In the genomic region with DNA sequence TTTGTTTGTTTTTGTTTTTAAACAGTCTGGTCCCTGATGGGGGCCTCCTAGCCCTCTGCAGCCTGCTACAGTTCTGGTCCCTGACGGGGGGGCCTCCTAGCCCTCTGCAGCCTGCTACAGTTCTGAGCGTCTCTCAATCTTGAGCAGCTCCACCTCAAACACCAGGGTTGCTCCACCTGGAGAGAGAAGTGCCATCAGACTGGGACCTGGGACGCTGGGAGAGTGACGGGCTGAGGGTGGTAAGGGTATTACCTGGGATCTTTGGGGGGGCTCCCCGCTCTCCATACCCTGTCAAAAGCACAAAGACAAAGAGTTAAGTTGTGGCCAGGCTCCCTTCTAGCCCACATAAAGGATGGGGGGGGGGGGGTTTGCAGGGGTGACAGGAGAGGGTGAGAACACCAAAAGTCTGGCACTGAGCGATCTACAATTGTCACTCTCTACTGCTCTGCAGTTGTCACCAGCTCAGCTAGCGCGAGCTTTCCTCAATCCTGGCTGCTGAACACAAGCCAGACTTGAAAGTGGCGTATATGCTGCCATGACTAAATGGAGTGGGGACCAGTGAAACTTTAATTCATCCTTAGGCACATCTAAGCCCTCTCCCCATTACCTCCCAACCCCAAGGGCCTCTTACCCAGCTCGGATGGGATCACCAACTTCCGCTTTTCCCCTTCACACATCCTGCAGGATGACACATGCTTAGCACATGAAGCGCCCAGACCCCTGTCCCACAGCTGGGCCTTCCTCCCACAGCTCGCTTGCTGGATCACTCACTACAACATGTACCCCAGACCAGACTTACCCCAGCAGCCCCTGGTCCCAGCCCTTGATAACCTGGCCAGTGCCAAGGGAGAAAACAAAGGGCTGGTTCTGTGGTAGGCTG, we compare ENCODE assay signal across 8 mouse cellular contexts. TPM values are rescaled to one million over a fixed set of nuclear protein-coding genes. Genes with fewer than 3 reads are reported as not detected.
DNase-seq lines count a peak whose midpoint lies in the region; ATAC-seq and TF ChIP-seq lines count a peak whose summit lies in the region.

No protein-coding gene starts in this region.

- WGBS in hindbrain, embryonic 10.5 days, result 86% methylated on average over 13 of the region's 13 CpGs
- WGBS in liver, postnatal 0 days (ENCODE audit: insufficient replicate concordance), result 75% methylated on average over 13 of the region's 13 CpGs

- peak overlapping the region; percentile 32; the same call in 1 of the 2 replicates for H3K27ac ChIP-seq in CH12.LX (ENCODE audit: insufficient read depth, low read depth)
- H3K27ac ChIP-seq in hindbrain, embryonic 10.5 days, result peak overlapping the region; percentile 98
- no peak overlapping the region for H3K27ac ChIP-seq in liver, postnatal 0 days (ENCODE audit: low read depth)

- H3K4me3 ChIP-seq in CH12.LX (replicated peaks in 1 of 3; ENCODE audit: low read depth in 2 of 3, low read length in 2 of 3, poor library complexity in 1 of 3), result no peak overlapping the region
- H3K4me3 ChIP-seq in hindbrain, embryonic 10.5 days, result peak overlapping the region; percentile 73
- no peak overlapping the region; the same call in 1 of the 2 replicates for H3K4me3 ChIP-seq in liver, postnatal 0 days (ENCODE audit: low read depth, low read length)

- TF ChIP-seq RAD21 in CH12.LX (IDR thresholded peaks at IDR 0.05; ENCODE audit: low read depth, low read length), result no peak

- peak; percentile 96 for DNase-seq in heart, adult 11 months
- no peak for DNase-seq in heart, adult 18-20 months
- no peak for DNase-seq in CH12.LX (ENCODE audit: extremely low read depth)
- no peak for DNase-seq in hindbrain, embryonic 10.5 days (ENCODE audit: low spot score)
- no peak for DNase-seq in liver, postnatal 0 days
- DNase-seq in left cerebral cortex, adult 18-20 months (ENCODE audit: low spot score in 2 of 2), result no peak
- DNase-seq in cerebellum, adult 18-20 months, result no peak
- no peak for DNase-seq in spleen, postnatal 4 days (ENCODE audit: low spot score in 2 of 2)

- in situ Hi-C loops in CH12.LX (cut with MboI; ENCODE audit: low pct_ligation_motif_present, low pct_unique_long_range_greater_than_20kb, low sequenced_read_pairs), result no loop called here

- peak overlapping the region; percentile 69 for H3K4me2 ChIP-seq in CH12.LX (ENCODE audit: insufficient read depth, low read depth, poor library complexity, severe bottlenecking)
- peak overlapping the region; percentile 95 for H3K4me2 ChIP-seq in liver, postnatal 0 days (ENCODE audit: low read depth, low read length)

- H3K9me3 ChIP-seq in CH12.LX (replicated peaks; ENCODE audit: low read length), result no peaks in the 10 kb centered on the region
- H3K9me3 ChIP-seq in hindbrain, embryonic 10.5 days, result no peaks in the 10 kb centered on the region
- H3K9me3 ChIP-seq in liver, postnatal 0 days (ENCODE audit: low read length), result no peaks in the 10 kb centered on the region

- no peak for TF ChIP-seq CTCF in CH12.LX (conservative IDR thresholded peaks at IDR 0.05 in 1 of 2, IDR thresholded peaks at IDR 0.05 in 1 of 2; ENCODE audit: low read depth in 2 of 2, low read length in 2 of 2)
- no peak for TF ChIP-seq CTCF in liver, postnatal 0 days (IDR thresholded peaks at IDR 0.05; ENCODE audit: low read depth)

- TF ChIP-seq EP300 in CH12.LX (IDR thresholded peaks at IDR 0.05; ENCODE audit: low read length), result no peak
- TF ChIP-seq EP300 in liver, postnatal 0 days (IDR thresholded peaks at IDR 0.05; ENCODE audit: low read depth), result no peak

- peak overlapping the region; percentile 50; the same call in 1 of the 2 replicates for H3K9ac ChIP-seq in CH12.LX (ENCODE audit: insufficient read depth, low read depth)
- H3K9ac ChIP-seq in liver, postnatal 0 days (replicated peaks), result peak overlapping the region; percentile 68

- H3K4me1 ChIP-seq in CH12.LX (ENCODE audit: control insufficient read depth in 1 of 2, insufficient read depth in 2 of 2), result peaks cover 15 to 49% of the 10 kb centered on the region in 2 experiments
- H3K4me1 ChIP-seq in hindbrain, embryonic 10.5 days (replicated peaks), result peaks cover 70% of the 10 kb centered on the region
- H3K4me1 ChIP-seq in liver, postnatal 0 days (ENCODE audit: insufficient read depth), result peaks cover 45% of the 10 kb centered on the region

- ATAC-seq in liver, postnatal 0 days, result no peak

- no peaks in the 10 kb centered on the region for H3K27me3 ChIP-seq in CH12.LX (replicated peaks)
- H3K27me3 ChIP-seq in hindbrain, embryonic 10.5 days (ENCODE audit: insufficient read depth, poor library complexity, severe bottlenecking), result peaks cover 3% of the 10 kb centered on the region; the same call in 1 of the 2 replicates
- no peaks in the 10 kb centered on the region for H3K27me3 ChIP-seq in liver, postnatal 0 days (ENCODE audit: insufficient read depth, low read length)

- peaks cover 29% of the 10 kb centered on the region for H3K79me2 ChIP-seq in CH12.LX (replicated peaks; ENCODE audit: control insufficient read depth, extremely low read depth, insufficient read depth, poor library complexity, severe bottlenecking)

- peaks cover 18 to 38% of the 10 kb centered on the region in 2 experiments for H3K36me3 ChIP-seq in CH12.LX (replicated peaks in 1 of 2; ENCODE audit: control insufficient read depth in 1 of 2, insufficient read depth in 1 of 2, low read length in 1 of 2)
- H3K36me3 ChIP-seq in hindbrain, embryonic 10.5 days, result peaks cover 37% of the 10 kb centered on the region
- peaks cover 9% of the 10 kb centered on the region for H3K36me3 ChIP-seq in liver, postnatal 0 days (replicated peaks; ENCODE audit: insufficient read depth, low read length)

- no peak; the same call in 1 of the 2 replicates for TF ChIP-seq POLR2A in CH12.LX (IDR thresholded peaks at IDR 0.05; ENCODE audit: low read depth, low read length)

- dilution Hi-C loops in CH12.LX (cut with MboI; ENCODE audit: extremely low pct_ligation_motif_present, extremely low pct_unique_long_range_greater_than_20kb, low sequenced_read_pairs), result no loop called here

TF ChIP-seq in CH12.LX, 34 proteins besides CTCF, POLR2A, EP300 and RAD21 (continues in another document):
- TF ChIP-seq BHLHE40 (IDR thresholded peaks at IDR 0.05; ENCODE audit: low read depth, low read length), result no peak
- no peak for TF ChIP-seq GABPA (IDR thresholded peaks at IDR 0.05; ENCODE audit: insufficient replicate concordance, low read depth, low read length)
- no peak for TF ChIP-seq KAT2A (IDR thresholded peaks at IDR 0.05; ENCODE audit: insufficient replicate concordance, low read length)
- no peak for TF ChIP-seq PAX5 (IDR thresholded peaks at IDR 0.05; ENCODE audit: low read length)
- no peak for TF ChIP-seq ETS1 (conservative IDR thresholded peaks at IDR 0.05; ENCODE audit: low read depth, low read length)
- no peak for TF ChIP-seq NRF1 (IDR thresholded peaks at IDR 0.05; ENCODE audit: low read depth, low read length)
- TF ChIP-seq ZMIZ1 (IDR thresholded peaks at IDR 0.05; ENCODE audit: low read depth, low read length), result no peak
- TF ChIP-seq IRF4 (IDR thresholded peaks at IDR 0.05; ENCODE audit: low read depth, low read length), result no peak
- TF ChIP-seq CHD1 (IDR thresholded peaks at IDR 0.05; ENCODE audit: low read depth, low read length), result no peak
- no peak for TF ChIP-seq HCFC1 (IDR thresholded peaks at IDR 0.05; ENCODE audit: low read depth, low read length)
- no peak for TF ChIP-seq MAFK (IDR thresholded peaks at IDR 0.05; ENCODE audit: insufficient replicate concordance, low read length)
- TF ChIP-seq ZC3H11A (IDR thresholded peaks at IDR 0.05; ENCODE audit: low read depth, low read length), result no peak
- TF ChIP-seq CHD2 (IDR thresholded peaks at IDR 0.05; ENCODE audit: low read length), result no peak

RNA-seq across cellular contexts. Expression of a gene that starts 1.7 kb away (rescaled TPM):
- 10 to 100 TPM; 14.7 TPM for total RNA-seq in heart, adult 18-20 months (2021)
- total RNA-seq in CH12.LX (2012; rRNA removed) (6.4 and 7.5 TPM in 2 replicates), CH12.LX (2014; rRNA removed) (3.0 and 4.1 TPM in 2 replicates)
- 7.8 and 8.2 TPM in 2 replicates for polyA plus RNA-seq in CH12.LX (2012; ENCODE audit: insufficient read length, low read depth)
- polyA plus RNA-seq in hindbrain, embryonic 10.5 days (2016; fragmentation: Nextera tagmentation; extraction: Ambion mirVana), result 22.3 and 28.3 TPM in 2 replicates
- 3.5 and 3.6 TPM in 2 replicates for polyA plus RNA-seq in liver, postnatal 0 days (2015; fragmentation: Nextera tagmentation; extraction: Ambion mirVana)
- total RNA-seq in left cerebral cortex, adult 18-20 months (2021), result 10 to 100 TPM; 14.2 to 14.6 TPM

RNA-seq across cellular contexts. Expression of a gene that starts 2.3 kb away (rescaled TPM):
- total RNA-seq in heart, adult 18-20 months (2021), result 10 to 100 TPM; 18.9 to 19.1 TPM
- total RNA-seq in CH12.LX (2012; rRNA removed) (44.6 and 50.4 TPM in 2 replicates), CH12.LX (2014; rRNA removed) (17.6 and 20.7 TPM in 2 replicates)
- polyA plus RNA-seq in CH12.LX (2012; ENCODE audit: insufficient read length, low read depth), result 87.0 and 97.7 TPM in 2 replicates
- 119 and 121 TPM in 2 replicates for polyA plus RNA-seq in hindbrain, embryonic 10.5 days (2016; fragmentation: Nextera tagmentation; extraction: Ambion mirVana)
- 78.5 and 79.0 TPM in 2 replicates for polyA plus RNA-seq in liver, postnatal 0 days (2015; fragmentation: Nextera tagmentation; extraction: Ambion mirVana)
- total RNA-seq in left cerebral cortex, adult 18-20 months (2021), result 100 to 1,000 TPM; 106 to 115 TPM

RNA-seq across cellular contexts. Expression of a gene that starts 3.2 kb away (rescaled TPM):
- total RNA-seq in heart, adult 18-20 months (2021), result 10 to 100 TPM; 78.3 to 95.2 TPM
- total RNA-seq in CH12.LX (2012; rRNA removed), result 256 and 329 TPM in 2 replicates
- 151 and 167 TPM in 2 replicates for total RNA-seq in CH12.LX (2014; rRNA removed)
- 179 and 241 TPM in 2 replicates for polyA plus RNA-seq in CH12.LX (2012; ENCODE audit: insufficient read length, low read depth)
- 157 and 186 TPM in 2 replicates for polyA plus RNA-seq in hindbrain, embryonic 10.5 days (2016; fragmentation: Nextera tagmentation; extraction: Ambion mirVana)
- 48.3 and 57.2 TPM in 2 replicates for polyA plus RNA-seq in liver, postnatal 0 days (2015; fragmentation: Nextera tagmentation; extraction: Ambion mirVana)
- 10 to 100 TPM; 54.7 to 64.7 TPM for total RNA-seq in left cerebral cortex, adult 18-20 months (2021)

RNA-seq across cellular contexts. Expression of a gene that starts 9.5 kb away (rescaled TPM):
- total RNA-seq in heart, adult 18-20 months (2021), result 100 to 1,000 TPM; 462 to 481 TPM
- total RNA-seq in CH12.LX (2012; rRNA removed) (12.9 and 13.2 TPM in 2 replicates), CH12.LX (2014; rRNA removed) (3.2 and 3.5 TPM in 2 replicates)
- polyA plus RNA-seq in CH12.LX (2012; ENCODE audit: insufficient read length, low read depth), result 28.4 and 35.1 TPM in 2 replicates
- 35.6 and 36.2 TPM in 2 replicates for polyA plus RNA-seq in hindbrain, embryonic 10.5 days (2016; fragmentation: Nextera tagmentation; extraction: Ambion mirVana)
- 11.9 and 13.7 TPM in 2 replicates for polyA plus RNA-seq in liver, postnatal 0 days (2015; fragmentation: Nextera tagmentation; extraction: Ambion mirVana)
- 10 to 100 TPM; 93.3 to 98.7 TPM for total RNA-seq in left cerebral cortex, adult 18-20 months (2021)

RNA-seq across cellular contexts. Expression of a gene that starts 14.4 kb away (rescaled TPM):
- total RNA-seq in heart, adult 18-20 months (2021), result 10 to 100 TPM; 54.6 to 55.1 TPM
- total RNA-seq in CH12.LX (2012; rRNA removed) (9.7 and 11.2 TPM in 2 replicates), CH12.LX (2014; rRNA removed) (6.2 and 7.5 TPM in 2 replicates)
- 12.7 and 13.9 TPM in 2 replicates for polyA plus RNA-seq in CH12.LX (2012; ENCODE audit: insufficient read length, low read depth)
- polyA plus RNA-seq in hindbrain, embryonic 10.5 days (2016; fragmentation: Nextera tagmentation; extraction: Ambion mirVana), result 18.7 and 23.3 TPM in 2 replicates
- polyA plus RNA-seq in liver, postnatal 0 days (2015; fragmentation: Nextera tagmentation; extraction: Ambion mirVana), result 10.9 and 11.2 TPM in 2 replicates
- 10 to 100 TPM; 27.8 to 31.8 TPM for total RNA-seq in left cerebral cortex, adult 18-20 months (2021)
